Mouse (Mus musculus) brain, embryonic 14.5 days (tissue): ENCODE measurements around the gene Rasl11b.

Source experiments
- CTCF ChIP-seq: fragments of 200-500 bp; IDR thresholded peaks from 2 replicates; pipeline ENCODE4 v1.5.1; 2012; ENCODE audit warnings: inconsistent platforms, mild to moderate bottlenecking, moderate library complexity, borderline replicate concordance; ENCODE audit not compliant: insufficient read depth, insufficient read length; ENCODE audit errors: extremely low read depth
- POLR2A ChIP-seq: fragments of 200-500 bp; IDR thresholded peaks from 2 replicates; pipeline ENCODE4 v1.6.1; 2012; ENCODE audit warnings: mild to moderate bottlenecking, inconsistent platforms, borderline replicate concordance; ENCODE audit not compliant: poor library complexity, insufficient read depth, insufficient read length, severe bottlenecking; ENCODE audit errors: extremely low read depth

DNA sequence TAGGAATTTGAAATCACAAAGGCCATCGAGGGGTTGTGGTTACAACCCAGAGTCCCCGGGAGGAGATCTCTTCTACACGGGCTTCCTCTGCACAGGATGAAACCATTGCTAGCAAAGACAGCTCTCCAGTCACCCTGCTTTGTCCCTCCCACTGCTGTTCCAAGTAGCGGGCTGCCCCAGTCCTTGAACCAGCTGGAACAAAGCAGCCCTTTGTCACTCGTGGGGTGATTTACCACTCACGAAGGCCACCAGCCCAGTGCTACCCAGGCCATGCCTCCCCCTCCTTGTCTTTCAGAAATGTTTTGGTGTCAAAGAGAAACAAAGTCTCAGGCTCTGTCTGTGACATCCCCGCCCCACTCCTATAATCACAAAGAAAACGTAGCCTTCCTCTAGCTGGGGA is 10.4 kb downstream of the Rasl11b start:
- TF ChIP-seq CTCF (no peak), POLR2A (no peak)
